Mouse (Mus musculus) cerebral cortex, adult 2 months (tissue): ENCODE data around the gene Osbpl3.

Experiments used
- WGBS: fragments of 180-500 bp; shearing (Covaris S2); methylation state at CpG from one replicate; pipeline ENCODE4 v1.1.7; 2018; 5-methylcytosine and 5-hydroxymethylcytosine counted together

Gene Osbpl3

GRCm38 (mm10) chr6:50334846-50335821, 120.9 kb downstream of the Osbpl3 start:
- 76% methylated on average over 15 of the region's 15 CpGs for WGBS

GRCm38 (mm10) chr6:50333346-50333745, 122.7 kb downstream of the Osbpl3 start:
- 77% methylated on average over 6 of the region's 6 CpGs for WGBS

- WGBS = 98% methylated on average over 2 of the region's 2 CpGs
Observed at GRCm38 (mm10) chr6:50331477-50331876, 124.5 kb downstream of the Osbpl3 start.

- 86% methylated on average over 8 of the region's 8 CpGs for WGBS
Observed at GRCm38 (mm10) chr6:50329380-50329779, 126.6 kb downstream of the Osbpl3 start.

GRCm38 (mm10) chr6:50328901-50329300, 127.1 kb downstream of the Osbpl3 start:
- 59% methylated on average over 7 of the region's 7 CpGs for WGBS

GRCm38 (mm10) chr6:50326192-50326591, 129.8 kb downstream of the Osbpl3 start:
- WGBS = 86% methylated on average over 4 of the region's 4 CpGs

- WGBS = 76% methylated on average over 9 of the region's 9 CpGs
Observed at GRCm38 (mm10) chr6:50325485-50325884, 130.5 kb downstream of the Osbpl3 start.

- 37% methylated on average over 9 of the region's 9 CpGs for WGBS
Observed at GRCm38 (mm10) chr6:50322631-50323030, 133.4 kb downstream of the Osbpl3 start.

- WGBS = 52% methylated on average over 6 of the region's 6 CpGs
Observed at GRCm38 (mm10) chr6:50321739-50322138, 134.3 kb downstream of the Osbpl3 start.

GRCm38 (mm10) chr6:50318590-50319172, 137.3 kb downstream of the Osbpl3 start:
- 36% methylated on average over 7 of the region's 7 CpGs for WGBS

GRCm38 (mm10) chr6:50318150-50318549, 137.9 kb downstream of the Osbpl3 start:
- WGBS = 28% methylated on average over 2 of the region's 2 CpGs

GRCm38 (mm10) chr6:50316795-50317505, 139.1 kb downstream of the Osbpl3 start:
- 77% methylated on average over 7 of the region's 7 CpGs for WGBS

GRCm38 (mm10) chr6:50314406-50315071, 141.5 kb downstream of the Osbpl3 start:
- WGBS = 45% methylated on average over 12 of the region's 12 CpGs

GRCm38 (mm10) chr6:50312647-50313046, 143.4 kb downstream of the Osbpl3 start:
- 44% methylated on average over 4 of the region's 4 CpGs for WGBS

- 27% methylated on average over 6 of the region's 6 CpGs for WGBS
Observed at GRCm38 (mm10) chr6:50309019-50309418, 147.0 kb downstream of the Osbpl3 start.

GRCm38 (mm10) chr6:50306625-50307024, 149.4 kb downstream of the Osbpl3 start:
- 68% methylated on average over 4 of the region's 4 CpGs for WGBS

- 64% methylated on average over 4 of the region's 4 CpGs for WGBS
Observed at GRCm38 (mm10) chr6:50304949-50305491, 151.0 kb downstream of the Osbpl3 start.

- WGBS = 66% methylated on average over 7 of the region's 7 CpGs
Observed at GRCm38 (mm10) chr6:50301121-50301520, 154.9 kb downstream of the Osbpl3 start.

- 56% methylated on average over 6 of the region's 6 CpGs for WGBS
Observed at GRCm38 (mm10) chr6:50300622-50301021, 155.4 kb downstream of the Osbpl3 start.

- 83% methylated on average over 7 of the region's 7 CpGs for WGBS
Observed at GRCm38 (mm10) chr6:50299071-50299470, 156.9 kb downstream of the Osbpl3 start.

GRCm38 (mm10) chr6:50297671-50298070, 158.3 kb downstream of the Osbpl3 start:
- WGBS = 86% methylated on average over 9 of the region's 9 CpGs
